23 mouse cellular contexts compared by ENCODE assay signal in the genomic region with DNA sequence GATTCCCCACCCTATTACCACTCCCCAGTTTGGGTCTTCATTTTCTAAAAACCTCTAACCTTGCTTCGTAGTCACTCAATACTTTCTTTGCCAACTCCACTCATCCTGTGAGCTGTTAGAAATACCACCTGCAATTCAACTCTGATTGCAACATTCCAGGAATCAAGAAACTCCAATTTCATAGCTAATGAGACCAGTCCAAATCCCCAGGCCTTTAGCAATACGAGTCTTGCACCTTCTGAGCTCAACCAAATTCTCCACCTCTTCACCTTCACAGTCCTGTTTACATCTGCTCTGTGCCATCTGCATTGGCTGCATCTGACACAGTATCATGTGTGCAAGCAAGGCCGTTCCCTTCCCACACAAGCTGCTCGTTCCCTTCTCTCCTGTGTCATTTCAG. TPM values are rescaled to one million over a fixed set of nuclear protein-coding genes. Genes with fewer than 3 reads are reported as not detected.
A peak's percentile ranks its signal among the peaks of the same experiment; 100 is the strongest.
DNase-seq lines count a peak whose midpoint lies in the region; ATAC-seq and TF ChIP-seq lines count a peak whose summit lies in the region.
"Had no signal": no experiment of that assay in that cellular context is flagged by ENCODE, and none has a peak within 500 bp of the region (broad histone marks: within the 10 kb centered on the region; RNA-seq: fewer than 3 reads in every experiment).

No protein-coding gene starts in this region.

- H3K9me3 ChIP-seq in heart, embryonic 13.5 days = 0 out of 2 replicates have a peak, but pooled peaks cover 4% of the 10 kb centered on the region
- H3K9me3 ChIP-seq: embryonic facial prominence, embryonic 15.5 days; forebrain, embryonic 15.5 days had no signal

- H3K4me1 ChIP-seq in heart, embryonic 13.5 days = peaks cover 45% of the 10 kb centered on the region
- peaks cover 12% of the 10 kb centered on the region for H3K4me1 ChIP-seq in liver, adult 2 months (ENCODE audit: control insufficient read depth, insufficient read depth, low read length)

- no peaks in the 10 kb centered on the region for H3K27me3 ChIP-seq in heart, embryonic 13.5 days (replicated peaks)
- no peaks in the 10 kb centered on the region for H3K27me3 ChIP-seq in liver, adult 2 months (ENCODE audit: control insufficient read depth, insufficient read depth, low read length)
- H3K27me3 ChIP-seq: embryonic facial prominence, embryonic 15.5 days had no signal

- no peak for TF ChIP-seq POLR2A in liver, adult 2 months (IDR thresholded peaks at IDR 0.05; ENCODE audit: extremely low read depth, insufficient read depth, low read length)

- peaks cover 42% of the 10 kb centered on the region for H3K36me3 ChIP-seq in heart, embryonic 13.5 days
- no peaks in the 10 kb centered on the region for H3K36me3 ChIP-seq in liver, adult 2 months (ENCODE audit: control insufficient read depth, insufficient read depth, low read length)
- H3K36me3 ChIP-seq: embryonic facial prominence, embryonic 15.5 days; forebrain, embryonic 15.5 days; G1E had no signal

- no peak overlapping the region for H3K4me3 ChIP-seq in gastrocnemius, adult 2 months
- no peak overlapping the region for H3K4me3 ChIP-seq in heart, embryonic 13.5 days
- H3K4me3 ChIP-seq in liver, adult 2 months (ENCODE audit: insufficient read depth, low read depth, low read length) = no peak overlapping the region
- H3K4me3 ChIP-seq: embryonic facial prominence, embryonic 15.5 days; erythroblast, embryonic 14.5 days; forebrain, embryonic 15.5 days; hindbrain, embryonic 10.5 days had no signal

- WGBS in heart, embryonic 13.5 days = 71% methylated on average over 4 of the region's 4 CpGs
- 32% methylated on average over 4 of the region's 4 CpGs for WGBS in liver, adult 2 months

- H3K9ac ChIP-seq in heart, embryonic 13.5 days = 0 out of 2 replicates have a peak overlapping the region, but pooled peaks have one; percentile 28
- H3K9ac ChIP-seq in liver, adult 2 months (ENCODE audit: low read depth, low read length) = no peak overlapping the region
- H3K9ac ChIP-seq: embryonic facial prominence, embryonic 15.5 days; forebrain, embryonic 15.5 days; hindbrain, embryonic 14.5 days had no signal

- intact Hi-C loops in gastrocnemius, adult 2 months (cut with DNase I) = no loop called here

- no peak for DNase-seq in gastrocnemius, adult 2 months
- no peak for DNase-seq in gastrocnemius, adult 18-20 months (ENCODE audit: low spot score)
- no peak for DNase-seq in heart, adult 9 months (ENCODE audit: low spot score in 2 of 2)
- DNase-seq in liver, adult 2 months (ENCODE audit: extremely low read depth, low read depth, low spot score) = no peak
- DNase-seq in liver = no peak
- DNase-seq in fat pad, adult 2 months (ENCODE audit: extremely low read depth, low read depth, low spot score) = peak; percentile 87
- no peak for DNase-seq in kidney, adult 8-10 months
- DNase-seq: adrenal gland, adult 8-10 months; B cell, adult 2 months; cerebellum, adult 11 months; cerebellum, adult 8-10 months; cerebellum, postnatal 14 days; embryo, embryonic 11 days; gastrocnemius, postnatal 14 days; kidney, adult 11 months had no signal

- TF ChIP-seq CTCF in gastrocnemius, adult 2 months (IDR thresholded peaks at IDR 0.05) = no peak
- TF ChIP-seq CTCF in liver, adult 2 months (IDR thresholded peaks at IDR 0.05; ENCODE audit: low read depth, low read length) = no peak

- H3K27ac ChIP-seq in gastrocnemius, adult 2 months = peak overlapping the region; percentile 16; the same call in 1 of the 2 replicates
- H3K27ac ChIP-seq in heart, embryonic 13.5 days (replicated peaks) = peak overlapping the region; percentile 73
- H3K27ac ChIP-seq in liver, adult 2 months (replicated peaks; ENCODE audit: insufficient read depth, low read depth, low read length) = peak overlapping the region; percentile 20; the same call in 1 of the 2 replicates
- H3K27ac ChIP-seq: embryonic facial prominence, embryonic 15.5 days; forebrain, embryonic 15.5 days; hindbrain, embryonic 10.5 days; hindbrain, embryonic 14.5 days had no signal

- H3K79me2 ChIP-seq in liver, adult 2 months (ENCODE audit: control insufficient read depth, insufficient read depth, low read length) = no peaks in the 10 kb centered on the region

- ATAC-seq in heart, embryonic 13.5 days (ENCODE audit: extremely low read depth, insufficient number of reproducible peaks, low FRiP score, low TSS enrichment) = no peak
- ATAC-seq: CD4-positive, CD25-positive, alpha-beta regulatory T cell, adult 4 months; forebrain, embryonic 15.5 days had no signal

- no peak overlapping the region for H3K4me2 ChIP-seq in heart, embryonic 13.5 days
- H3K4me2 ChIP-seq: embryonic facial prominence, embryonic 15.5 days; forebrain, embryonic 15.5 days; hindbrain, embryonic 14.5 days had no signal

RNA-seq across cellular contexts. Expression of a gene that starts 5.0 kb away (rescaled TPM):
- total RNA-seq in gastrocnemius, adult 2 months (2021) = 100 to 1,000 TPM; 111 to 116 TPM
- 100 to 1,000 TPM; 120 to 127 TPM for total RNA-seq in gastrocnemius, adult 18-20 months (2021)
- polyA plus RNA-seq in heart, embryonic 13.5 days (2015; fragmentation: Nextera tagmentation; extraction: Ambion mirVana) = 20.6 and 24.8 TPM in 2 replicates
- total RNA-seq in liver, adult 2 months (2014; rRNA removed) = 9.5 and 10.1 TPM in 2 replicates
- polyA plus RNA-seq in liver, adult 2 months (2012; rRNA removed) = 3.7 and 4.1 TPM in 2 replicates
- polyA plus RNA-seq: erythroblast, embryonic 14.5 days; G1E had no signal

Comparison
In these comparisons a context has a peak if more than half of its experiments do, and no peak if none do; other contexts are left out.
1. H3K27ac ChIP-seq: peak in every context shown above with its lines; median percentile 73 in heart, embryonic 13.5 days; 20 in liver, adult 2 months; 16 in gastrocnemius, adult 2 months.
2. RNA of a gene that starts 5.0 kb away (total RNA-seq): 120 to 127 TPM in gastrocnemius, adult 18-20 months and 111 to 116 TPM in gastrocnemius, adult 2 months; 9.5 to 10.1 TPM in liver, adult 2 months; every median in the first group is over 10 times any median in the second.